Comparison of ENCODE assay signal across 11 mouse cellular contexts in the genomic region with DNA sequence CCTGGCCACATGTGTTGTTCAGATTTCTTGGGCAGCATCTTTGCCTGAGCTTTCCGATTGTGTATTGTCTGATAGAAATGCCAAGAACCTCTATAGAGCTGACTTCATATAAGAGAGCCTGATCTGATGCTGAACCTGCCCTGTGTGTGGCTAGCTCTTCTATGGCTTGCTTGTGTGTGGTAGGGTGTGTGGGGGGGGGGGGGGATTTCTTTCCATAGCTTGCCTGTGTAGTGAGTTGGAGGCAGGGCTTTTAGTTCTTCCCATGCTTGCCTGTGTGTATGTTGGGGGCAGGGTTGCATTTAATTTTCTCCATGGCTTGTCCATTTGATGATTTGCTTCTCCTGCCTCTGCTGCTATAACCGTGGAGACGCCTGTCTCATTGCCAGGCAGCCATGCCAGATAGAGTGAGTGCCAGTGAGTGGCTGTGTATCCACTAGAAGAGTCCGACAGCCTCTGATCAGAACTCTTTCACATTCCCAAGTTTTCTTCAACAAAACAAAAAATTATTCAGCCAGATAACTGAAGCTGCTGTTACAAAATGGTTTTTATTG. TPM values are rescaled to one million over a fixed set of nuclear protein-coding genes. Genes with fewer than 3 reads are reported as not detected.
DNase-seq lines count a peak whose midpoint lies in the region; ATAC-seq and TF ChIP-seq lines count a peak whose summit lies in the region.
"Had no signal": no experiment of that assay in that cellular context is flagged by ENCODE, and none has a peak within 500 bp of the region (broad histone marks: within the 10 kb centered on the region; RNA-seq: fewer than 3 reads in every experiment).

No protein-coding gene starts in this region.

- no peaks in the 10 kb centered on the region for H3K9me3 ChIP-seq in hindbrain, embryonic 12.5 days (replicated peaks)
- no peaks in the 10 kb centered on the region for H3K9me3 ChIP-seq in hindbrain, embryonic 11.5 days (ENCODE audit: control insufficient read depth, low read length)
- H3K9me3 ChIP-seq in stomach, embryonic 14.5 days (ENCODE audit: control insufficient read depth, low read depth, low read length): no peaks in the 10 kb centered on the region
- no peaks in the 10 kb centered on the region for H3K9me3 ChIP-seq in stomach, postnatal 0 days (ENCODE audit: control insufficient read depth, low read length)
- H3K9me3 ChIP-seq in stomach, embryonic 15.5 days: no peaks in the 10 kb centered on the region

- TF ChIP-seq CTCF in stomach, postnatal 0 days (IDR thresholded peaks at IDR 0.05; ENCODE audit: low read depth): no peak

- no peak overlapping the region for H3K9ac ChIP-seq in hindbrain, embryonic 12.5 days
- no peak overlapping the region for H3K9ac ChIP-seq in hindbrain, embryonic 11.5 days (ENCODE audit: low read depth, low read length)
- H3K9ac ChIP-seq in stomach, embryonic 14.5 days (replicated peaks; ENCODE audit: low read depth, low read length): no peak overlapping the region
- no peak overlapping the region for H3K9ac ChIP-seq in stomach, postnatal 0 days (ENCODE audit: low read length)
- no peak overlapping the region for H3K9ac ChIP-seq in stomach, embryonic 15.5 days

- no peak overlapping the region for H3K4me3 ChIP-seq in hindbrain, embryonic 12.5 days
- no peak overlapping the region for H3K4me3 ChIP-seq in hindbrain, embryonic 11.5 days (ENCODE audit: low read depth, low read length)
- H3K4me3 ChIP-seq in stomach, embryonic 14.5 days (ENCODE audit: low read depth, low read length): no peak overlapping the region
- H3K4me3 ChIP-seq in stomach, postnatal 0 days (ENCODE audit: low read depth, low read length): no peak overlapping the region
- H3K4me3 ChIP-seq in stomach, embryonic 15.5 days (replicated peaks): no peak overlapping the region

- H3K27me3 ChIP-seq in hindbrain, embryonic 12.5 days: no peaks in the 10 kb centered on the region
- no peaks in the 10 kb centered on the region for H3K27me3 ChIP-seq in hindbrain, embryonic 11.5 days (ENCODE audit: control insufficient read depth, insufficient read depth, low read length)
- H3K27me3 ChIP-seq in stomach, embryonic 14.5 days (ENCODE audit: control insufficient read depth, insufficient read depth, low read length): no peaks in the 10 kb centered on the region
- H3K27me3 ChIP-seq in stomach, postnatal 0 days (ENCODE audit: control insufficient read depth, insufficient read depth, low read length): no peaks in the 10 kb centered on the region
- H3K27me3 ChIP-seq in stomach, embryonic 15.5 days (replicated peaks): no peaks in the 10 kb centered on the region

- TF ChIP-seq EP300 in stomach, postnatal 0 days (optimal IDR thresholded peaks at IDR 0.05): no peak

- WGBS in hindbrain, embryonic 12.5 days: 80% methylated on average over 4 of the region's 4 CpGs
- WGBS in hindbrain, embryonic 11.5 days: 98% methylated on average over 4 of the region's 4 CpGs
- 77% methylated on average over 4 of the region's 4 CpGs for WGBS in stomach, embryonic 14.5 days
- 66% methylated on average over 4 of the region's 4 CpGs for WGBS in stomach, postnatal 0 days
- WGBS in stomach, embryonic 15.5 days: 74% methylated on average over 4 of the region's 4 CpGs

- no peak overlapping the region for H3K4me2 ChIP-seq in hindbrain, embryonic 12.5 days (replicated peaks)
- no peak overlapping the region for H3K4me2 ChIP-seq in hindbrain, embryonic 11.5 days (replicated peaks; ENCODE audit: low read depth, low read length)
- H3K4me2 ChIP-seq in stomach, embryonic 14.5 days (replicated peaks; ENCODE audit: low read depth, low read length): no peak overlapping the region
- no peak overlapping the region for H3K4me2 ChIP-seq in stomach, postnatal 0 days (replicated peaks; ENCODE audit: low read depth)
- no peak overlapping the region for H3K4me2 ChIP-seq in stomach, embryonic 15.5 days

- peak overlapping the region; percentile 40; the same call in 1 of the 2 replicates for H3K27ac ChIP-seq in hindbrain, embryonic 12.5 days
- H3K27ac ChIP-seq in hindbrain, embryonic 11.5 days (ENCODE audit: low read depth, low read length): no peak overlapping the region
- H3K27ac ChIP-seq in stomach, embryonic 14.5 days (ENCODE audit: low read length): peak overlapping the region; percentile 72; the same call in 1 of the 2 replicates
- H3K27ac ChIP-seq in stomach, postnatal 0 days (replicated peaks): no peak overlapping the region; the same call in 1 of the 2 replicates
- H3K27ac ChIP-seq in stomach, embryonic 15.5 days: peak overlapping the region; percentile 64

- DNase-seq in cerebellum, postnatal 10 days: peak; percentile 84 to 88
- DNase-seq in cerebellum, postnatal 36 days: no peak
- DNase-seq in hindbrain, embryonic 11.5 days (ENCODE audit: low spot score): no peak
- no peak for DNase-seq in stomach, postnatal 0 days (ENCODE audit: low spot score)
- no peak for DNase-seq in frontal cortex, postnatal 10 days (ENCODE audit: low spot score in 2 of 2)
- DNase-seq: adrenal gland, postnatal 10 days; cerebellum, adult 8-10 months; kidney, adult 2 months had no signal

- no peak for ATAC-seq in hindbrain, embryonic 12.5 days (ENCODE audit: low FRiP score)
- ATAC-seq in hindbrain, embryonic 11.5 days (ENCODE audit: low FRiP score): no peak
- ATAC-seq in stomach, embryonic 14.5 days (ENCODE audit: insufficient number of reproducible peaks, insufficient read depth, low FRiP score, low read depth): no peak
- ATAC-seq in stomach, postnatal 0 days (ENCODE audit: low FRiP score, low TSS enrichment): no peak
- ATAC-seq in stomach, embryonic 15.5 days (ENCODE audit: insufficient read depth, low FRiP score, low read depth): no peak

- H3K4me1 ChIP-seq in hindbrain, embryonic 12.5 days: 0 out of 2 replicates have a peak, but pooled peaks cover 4% of the 10 kb centered on the region
- H3K4me1 ChIP-seq in hindbrain, embryonic 11.5 days (replicated peaks; ENCODE audit: control insufficient read depth, insufficient read depth, low read length): no peaks in the 10 kb centered on the region
- peaks cover 5% of the 10 kb centered on the region for H3K4me1 ChIP-seq in stomach, embryonic 14.5 days (ENCODE audit: control insufficient read depth, insufficient read depth, low read length)
- no peaks in the 10 kb centered on the region for H3K4me1 ChIP-seq in stomach, postnatal 0 days (replicated peaks; ENCODE audit: control insufficient read depth, insufficient read depth)
- peaks cover 11% of the 10 kb centered on the region; the same call in 1 of the 2 replicates for H3K4me1 ChIP-seq in stomach, embryonic 15.5 days

- peaks cover 74% of the 10 kb centered on the region for H3K36me3 ChIP-seq in hindbrain, embryonic 12.5 days
- peaks cover 11% of the 10 kb centered on the region; the same call in 1 of the 2 replicates for H3K36me3 ChIP-seq in hindbrain, embryonic 11.5 days (ENCODE audit: control insufficient read depth, insufficient read depth, low read length)
- peaks cover 59% of the 10 kb centered on the region for H3K36me3 ChIP-seq in stomach, embryonic 14.5 days (ENCODE audit: control insufficient read depth, insufficient read depth, low read length)
- H3K36me3 ChIP-seq in stomach, postnatal 0 days (ENCODE audit: control insufficient read depth, insufficient read depth, low read length): peaks cover 18% of the 10 kb centered on the region
- peaks cover 40% of the 10 kb centered on the region for H3K36me3 ChIP-seq in stomach, embryonic 15.5 days

RNA-seq across cellular contexts. Expression of gene Mroh8, which starts 28.4 kb away (rescaled TPM):
- polyA plus RNA-seq in hindbrain, embryonic 12.5 days (2016; fragmentation: Nextera tagmentation; extraction: Ambion mirVana): 0.62 and 0.68 TPM in 2 replicates
- polyA plus RNA-seq in hindbrain, embryonic 11.5 days (2014; fragmentation: Nextera tagmentation; extraction: Ambion mirVana): 0.75 and 0.79 TPM in 2 replicates
- 0.45 and 0.85 TPM in 2 replicates for polyA plus RNA-seq in stomach, embryonic 14.5 days (2014; fragmentation: Nextera tagmentation; extraction: Ambion mirVana)
- polyA plus RNA-seq in stomach, postnatal 0 days (2015; fragmentation: Nextera tagmentation; extraction: Ambion mirVana): 0.17 and 0.22 TPM in 2 replicates
- 0.63 and 0.76 TPM in 2 replicates for polyA plus RNA-seq in stomach, embryonic 15.5 days (2015; fragmentation: Nextera tagmentation; extraction: Ambion mirVana)

RNA-seq across cellular contexts. Expression of gene Rpn2, which starts 29.0 kb away (rescaled TPM):
- 224 and 239 TPM in 2 replicates for polyA plus RNA-seq in hindbrain, embryonic 12.5 days (2016; fragmentation: Nextera tagmentation; extraction: Ambion mirVana)
- polyA plus RNA-seq in hindbrain, embryonic 11.5 days (2014; fragmentation: Nextera tagmentation; extraction: Ambion mirVana): 227 and 256 TPM in 2 replicates
- 301 and 324 TPM in 2 replicates for polyA plus RNA-seq in stomach, embryonic 14.5 days (2014; fragmentation: Nextera tagmentation; extraction: Ambion mirVana)
- 178 and 192 TPM in 2 replicates for polyA plus RNA-seq in stomach, postnatal 0 days (2015; fragmentation: Nextera tagmentation; extraction: Ambion mirVana)
- 308 and 346 TPM in 2 replicates for polyA plus RNA-seq in stomach, embryonic 15.5 days (2015; fragmentation: Nextera tagmentation; extraction: Ambion mirVana)

RNA-seq across cellular contexts. Expression of gene Ghrh, which starts 39.5 kb away (rescaled TPM):
- 0.46 and 2.8 TPM in 2 replicates for polyA plus RNA-seq in hindbrain, embryonic 12.5 days (2016; fragmentation: Nextera tagmentation; extraction: Ambion mirVana)
- 1.0 TPM in 2 replicates for polyA plus RNA-seq in hindbrain, embryonic 11.5 days (2014; fragmentation: Nextera tagmentation; extraction: Ambion mirVana)
- polyA plus RNA-seq in stomach, embryonic 14.5 days (2014; fragmentation: Nextera tagmentation; extraction: Ambion mirVana): not detected in 2 replicates
- 0.49 and 0.51 TPM in 2 replicates for polyA plus RNA-seq in stomach, postnatal 0 days (2015; fragmentation: Nextera tagmentation; extraction: Ambion mirVana)
- 0.49 TPM in 1 of 2 replicates, not detected in the other for polyA plus RNA-seq in stomach, embryonic 15.5 days (2015; fragmentation: Nextera tagmentation; extraction: Ambion mirVana)
- polyA plus RNA-seq: kidney, adult 2 months had no signal

RNA-seq across cellular contexts. Expression of gene Manbal, which starts 59.6 kb away (rescaled TPM):
- polyA plus RNA-seq in hindbrain, embryonic 12.5 days (2016; fragmentation: Nextera tagmentation; extraction: Ambion mirVana): 72.4 and 73.9 TPM in 2 replicates
- polyA plus RNA-seq in hindbrain, embryonic 11.5 days (2014; fragmentation: Nextera tagmentation; extraction: Ambion mirVana): 36.2 and 37.2 TPM in 2 replicates
- polyA plus RNA-seq in stomach, embryonic 14.5 days (2014; fragmentation: Nextera tagmentation; extraction: Ambion mirVana): 47.3 and 49.2 TPM in 2 replicates
- polyA plus RNA-seq in stomach, postnatal 0 days (2015; fragmentation: Nextera tagmentation; extraction: Ambion mirVana): 68.8 and 68.9 TPM in 2 replicates
- 68.3 and 78.5 TPM in 2 replicates for polyA plus RNA-seq in stomach, embryonic 15.5 days (2015; fragmentation: Nextera tagmentation; extraction: Ambion mirVana)

Comparison
In these comparisons a context has a peak if more than half of its experiments do, and no peak if none do; other contexts are left out.
1. DNase-seq: peak in cerebellum, postnatal 10 days (2 of 2); none in cerebellum, postnatal 36 days (0 of 2), hindbrain, embryonic 11.5 days (single experiment), stomach, postnatal 0 days (single experiment) and frontal cortex, postnatal 10 days (0 of 2).
2. H3K27ac ChIP-seq: peak in hindbrain, embryonic 12.5 days (single experiment), stomach, embryonic 14.5 days (single experiment) and stomach, embryonic 15.5 days (single experiment); none in hindbrain, embryonic 11.5 days (single experiment) and stomach, postnatal 0 days (single experiment).